Mouse (Mus musculus): Measurements from ENCODE around the gene Gne.

GRCm38 (mm10) chr4:44115046-44115445, 31.1 kb upstream of the Gne start:
- TF ChIP-seq CTCF (IDR thresholded peaks at IDR 0.05; ENCODE audit: control insufficient read depth, insufficient read depth, insufficient replicate concordance, low read depth, low read length) (no peak), POLR2A (IDR thresholded peaks at IDR 0.05; ENCODE audit: control insufficient read depth, low read depth, low read length) (no peak)
